Mouse (Mus musculus): ENCODE data around the gene Cd82.

DNA sequence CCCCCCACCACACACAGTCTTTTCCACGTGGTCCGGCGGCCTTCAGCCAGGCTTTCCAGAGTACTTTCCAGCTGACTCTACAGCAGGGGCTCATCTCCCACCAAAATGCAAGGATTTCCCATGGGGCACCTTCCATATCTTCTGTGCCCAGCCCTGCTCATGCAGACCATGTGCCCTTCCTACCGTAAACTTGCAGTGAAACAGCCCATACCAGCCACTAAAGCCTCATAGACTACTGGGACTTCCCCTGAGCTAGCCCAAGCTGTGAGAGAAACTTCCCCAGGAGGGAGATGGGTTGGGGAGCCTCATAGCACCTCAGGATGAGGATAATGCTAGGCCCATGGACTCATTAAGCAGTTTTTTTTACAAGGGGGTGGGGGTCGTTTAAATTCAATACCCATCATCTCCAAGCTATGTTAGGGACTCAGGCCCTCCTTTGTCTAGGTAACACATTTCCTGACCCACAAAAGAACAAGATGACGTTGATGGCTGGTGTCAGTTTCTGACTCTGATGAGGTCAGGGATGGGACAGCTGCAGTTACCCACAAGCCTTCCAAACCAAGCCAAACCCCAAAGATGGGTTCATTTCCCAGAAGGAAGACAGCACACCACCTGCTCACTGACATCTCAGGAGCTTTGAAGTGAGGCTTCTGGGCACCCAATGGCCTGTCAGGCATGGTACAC lies 2.0 kb downstream of the Cd82 start:
- TF ChIP-seq EP300 (IDR thresholded peaks at IDR 0.05; ENCODE audit: low read depth) (no peak), CTCF (IDR thresholded peaks at IDR 0.05; ENCODE audit: low read depth) (no peak)
